In genomic region chr1:36709854-36710280, GRCm38 (mm10) we compare ENCODE assay signal across 8 mouse cellular contexts. TPM values are rescaled to one million over a fixed set of nuclear protein-coding genes. Genes with fewer than 3 reads are reported as not detected.
DNase-seq lines count a peak whose midpoint lies in the region; ATAC-seq lines count a peak whose summit lies in the region.

Gene 4933424G06Rik (plus strand): TSS chr1:36710149.

- H3K27ac ChIP-seq in intestine, embryonic 14.5 days (ENCODE audit: low read depth), result peak within 1 kb of the TSS; percentile 72

- peak; percentile 96 to 98 for DNase-seq in adrenal gland, adult 18-20 months (ENCODE audit: low spot score in 2 of 2)
- DNase-seq in embryo, embryonic 11 days, result peak; percentile 99
- DNase-seq in gastrocnemius, postnatal 25 days, result peak; percentile 98
- DNase-seq in intestine, embryonic 14.5 days (ENCODE audit: low spot score), result peak; percentile 97
- DNase-seq in left cerebral cortex, postnatal 14 days (ENCODE audit: low spot score in 2 of 2), result peak; percentile 99
- DNase-seq in mesoderm, embryonic 11.5 days (ENCODE audit: low read depth, low spot score), result peak; percentile 98
- peak; percentile 98 for DNase-seq in right cerebral cortex, postnatal 36 days (ENCODE audit: low spot score in 2 of 2)
- peak; percentile 99 for DNase-seq in yolk sac, embryonic 10.5 days (ENCODE audit: low spot score)

- peaks cover 32% of the 10 kb centered on the region for H3K36me3 ChIP-seq in intestine, embryonic 14.5 days (ENCODE audit: control insufficient read depth, insufficient read depth, low read length)

- peak; percentile 97 for ATAC-seq in intestine, embryonic 14.5 days (replicated peaks; ENCODE audit: low FRiP score, low TSS enrichment, low read depth)

- WGBS in intestine, embryonic 14.5 days, result 1% methylated on average over 29 of the region's 29 CpGs

- H3K27me3 ChIP-seq in intestine, embryonic 14.5 days (replicated peaks; ENCODE audit: control insufficient read depth, insufficient read depth, low read length), result no peaks in the 10 kb centered on the region

- peaks cover 12% of the 10 kb centered on the region for H3K4me1 ChIP-seq in intestine, embryonic 14.5 days (replicated peaks; ENCODE audit: control insufficient read depth, insufficient read depth, low read length)

- peak within 1 kb of the TSS; percentile 73 for H3K4me3 ChIP-seq in intestine, embryonic 14.5 days (ENCODE audit: low read depth, low read length)

- H3K4me2 ChIP-seq in intestine, embryonic 14.5 days (ENCODE audit: low read length), result peak within 1 kb of the TSS; percentile 80

- H3K9me3 ChIP-seq in intestine, embryonic 14.5 days (ENCODE audit: control insufficient read depth, low read length), result no peaks in the 10 kb centered on the region

- H3K9ac ChIP-seq in intestine, embryonic 14.5 days (ENCODE audit: low read length), result peak within 1 kb of the TSS; percentile 71

- intact Hi-C loops in left cerebral cortex, postnatal 14 days (cut with DNase I), result loop anchor here (2.0 kb wide), 1 partner anchor 35 kb away; no protein-coding TSS in a partner anchor

RNA-seq across cellular contexts. Expression of gene 4933424G06Rik, which starts in this region (rescaled TPM):
- not detected for total RNA-seq in adrenal gland, adult 18-20 months (2021)
- 1 to 10 TPM in 1 of 2 experiments, not detected in 1; 1.1 TPM for total RNA-seq in gastrocnemius, postnatal 25 days (2021)
- not detected in 2 replicates for polyA plus RNA-seq in intestine, embryonic 14.5 days (2014; fragmentation: Nextera tagmentation; extraction: Ambion mirVana)
- total RNA-seq in left cerebral cortex, postnatal 14 days (2021), result 1 to 10 TPM; 1.3 to 1.7 TPM

Comparison
In these comparisons a context has a peak if more than half of its experiments do, and no peak if none do; other contexts are left out.
1. Peak in every context shown above with its lines: DNase-seq, ATAC-seq, H3K4me3 ChIP-seq and H3K27ac ChIP-seq.
2. Peak in DNase-seq in adrenal gland, adult 18-20 months; RNA of the gene not detected or under 1 TPM.
3. Peak in DNase-seq, ATAC-seq, H3K4me3 ChIP-seq, H3K27ac ChIP-seq, H3K9ac ChIP-seq and H3K4me2 ChIP-seq in intestine, embryonic 14.5 days; RNA of the gene not detected or under 1 TPM.